Mouse (Mus musculus) thymus, postnatal 25 days (tissue): ENCODE data around the gene Banp.
A peak's percentile ranks its signal among the peaks of the same experiment; 100 is the strongest.

Source experiments
- DNase-seq: peaks from one replicate; pipeline ENCODE4 v3.0.0; 2022

Banp gene

DNA sequence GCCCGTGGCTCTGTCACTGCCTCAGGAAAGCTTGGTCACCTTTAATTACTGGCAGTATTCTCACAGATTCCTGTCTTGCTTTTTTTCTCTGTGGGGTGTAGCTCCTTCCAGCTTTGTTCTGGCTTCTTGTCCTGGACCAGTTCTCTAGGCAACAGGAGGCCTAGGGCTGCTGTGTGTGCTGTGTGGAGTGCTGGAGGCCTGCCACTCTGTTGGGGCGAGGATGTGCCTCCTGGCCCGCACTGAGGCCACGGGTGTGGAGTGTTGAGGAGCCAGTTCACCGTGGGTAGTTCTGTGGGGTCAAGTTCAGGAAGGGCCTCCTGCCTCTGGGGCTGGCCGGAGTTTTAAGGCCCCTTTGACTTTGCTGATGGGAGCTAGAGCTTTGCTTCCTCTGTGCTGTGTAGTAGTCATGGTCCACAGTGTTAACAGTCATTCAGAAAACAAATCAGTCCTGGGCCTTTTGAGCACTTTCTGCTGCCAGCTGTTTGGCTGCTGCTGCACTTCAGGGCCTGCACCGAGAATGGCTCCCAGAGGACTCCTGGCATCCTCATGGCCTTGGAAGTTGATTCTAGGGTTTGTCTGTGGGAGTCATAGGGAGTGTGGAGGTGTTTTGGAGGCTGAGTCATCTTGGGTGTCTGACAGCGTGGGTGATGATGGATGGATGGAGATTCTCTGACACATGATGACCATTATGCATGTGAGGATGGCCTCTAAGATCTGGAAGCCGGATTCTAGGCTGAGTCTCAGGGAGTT, 41.1 kb downstream of the Banp start:
- DNase-seq = no peak

DNA sequence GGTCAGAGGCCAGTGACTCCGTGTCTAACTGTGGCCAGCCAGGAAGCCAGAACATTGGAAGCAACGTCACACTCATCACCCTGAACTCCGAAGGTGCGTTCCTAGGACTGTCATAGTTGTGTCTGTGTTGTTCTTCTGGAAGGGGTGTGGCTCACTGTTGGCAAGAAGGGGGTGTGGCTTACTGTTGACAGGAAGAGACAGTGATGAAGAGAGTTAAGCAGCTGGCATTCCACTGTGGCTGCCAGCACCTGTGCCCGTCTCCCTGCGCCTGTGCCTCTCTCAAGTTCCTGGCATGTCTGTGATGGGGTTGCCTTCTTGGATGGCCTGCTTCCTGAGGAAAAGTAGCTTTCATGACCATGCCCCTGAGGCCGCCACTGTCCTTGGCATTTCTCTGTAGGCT, 42.1 kb downstream of the Banp start:
- DNase-seq = no peak

DNA sequence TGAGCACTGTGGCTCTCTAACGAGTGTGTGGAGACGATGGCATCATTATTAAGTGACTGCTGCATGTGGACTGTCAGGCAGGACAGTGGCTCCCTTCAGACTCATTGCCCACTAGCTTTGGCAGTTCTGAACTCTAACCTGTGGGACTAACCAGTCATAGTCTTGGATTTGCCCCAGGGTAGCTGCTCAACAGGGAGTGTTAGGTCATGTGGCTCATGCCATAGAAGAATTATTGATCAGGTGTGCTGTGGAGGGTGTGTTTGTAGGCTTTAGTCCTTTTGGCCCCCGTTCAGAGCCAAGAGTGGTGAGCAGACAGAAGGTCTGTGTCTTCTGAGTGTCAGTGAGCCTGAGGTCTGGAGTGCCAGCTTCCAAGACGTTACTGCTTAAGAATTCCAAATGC, 43.4 kb downstream of the Banp start:
- no peak for DNase-seq

DNA sequence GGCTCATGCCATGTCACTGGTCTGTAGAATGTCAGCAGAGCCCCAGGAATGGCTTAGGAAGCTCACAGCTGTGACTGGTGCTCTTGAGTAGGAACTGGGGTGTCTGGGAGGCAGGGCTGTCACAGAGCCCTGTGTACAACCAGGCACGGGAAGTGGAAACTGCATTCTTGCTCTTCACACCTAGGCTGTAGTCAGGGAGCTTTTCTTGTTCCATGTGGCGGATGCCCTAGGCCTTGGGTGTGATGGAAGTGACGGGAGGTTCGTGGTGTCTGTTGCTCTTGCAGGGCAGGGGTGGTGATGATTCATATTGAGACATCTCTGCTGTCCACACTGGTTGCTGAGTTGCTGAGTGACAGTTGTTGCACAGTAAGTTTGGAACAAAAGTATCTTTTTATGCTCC, 45.6 kb downstream of the Banp start:
- no peak for DNase-seq

DNA sequence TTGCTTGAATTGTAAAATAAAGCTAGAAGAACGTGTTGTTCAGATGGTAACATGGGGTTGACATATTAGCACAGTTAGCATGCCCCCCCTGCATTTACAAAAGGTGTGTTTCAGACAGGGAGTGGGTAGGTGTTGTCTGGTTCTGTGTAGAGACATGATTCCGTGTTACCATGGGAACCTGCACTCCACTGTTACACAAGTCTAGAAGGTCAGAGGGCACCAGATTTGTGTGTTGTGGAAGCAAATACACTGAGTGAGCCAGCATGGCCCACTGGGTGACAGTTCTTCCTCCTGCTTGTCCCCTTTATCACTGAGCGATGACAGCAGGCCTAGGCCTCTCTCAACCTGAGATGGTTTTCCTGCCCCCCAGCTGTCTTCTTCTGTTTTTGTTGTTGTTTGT, 46.3 kb downstream of the Banp start:
- DNase-seq = no peak

DNA sequence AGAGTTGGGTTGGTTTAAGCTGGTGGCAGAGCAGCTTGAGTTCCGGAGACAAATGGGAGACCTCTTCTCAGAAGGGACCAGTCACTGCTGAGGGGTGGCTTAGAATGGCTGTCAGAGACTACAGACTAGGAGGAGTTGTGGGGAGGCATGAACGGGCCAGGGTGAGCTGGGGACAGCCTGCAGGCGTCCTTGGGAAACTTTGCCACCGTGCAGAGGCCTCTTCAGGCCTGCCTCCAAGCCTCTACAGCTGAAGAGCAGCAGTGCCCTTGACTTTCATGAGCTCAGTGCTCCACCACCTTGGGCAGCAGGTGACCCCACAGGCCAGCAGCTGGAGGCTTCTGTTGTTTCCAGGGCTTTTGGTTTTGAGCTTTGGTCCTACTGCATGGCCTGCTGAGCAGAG, 49.1 kb downstream of the Banp start:
- DNase-seq = no peak

DNA sequence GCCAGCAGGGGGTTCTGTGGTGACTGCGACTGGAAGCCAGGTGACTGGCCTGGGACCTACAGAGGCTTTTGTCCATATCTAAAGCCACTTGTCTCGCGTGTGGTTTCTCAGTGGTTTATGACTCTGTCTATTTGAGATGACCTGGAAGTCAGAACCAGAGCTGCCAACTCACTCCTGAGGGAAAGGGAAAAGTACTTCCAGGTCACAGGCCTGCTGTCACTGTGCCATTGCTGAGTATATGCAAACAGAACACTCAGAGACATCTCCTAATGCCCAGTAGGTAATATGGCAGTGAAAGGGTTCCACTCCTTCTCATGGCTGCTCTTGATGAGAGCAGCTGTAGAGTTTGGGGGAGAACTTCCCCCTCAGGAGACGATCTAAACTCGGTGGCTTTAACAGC, 49.7 kb downstream of the Banp start:
- no peak for DNase-seq

DNA sequence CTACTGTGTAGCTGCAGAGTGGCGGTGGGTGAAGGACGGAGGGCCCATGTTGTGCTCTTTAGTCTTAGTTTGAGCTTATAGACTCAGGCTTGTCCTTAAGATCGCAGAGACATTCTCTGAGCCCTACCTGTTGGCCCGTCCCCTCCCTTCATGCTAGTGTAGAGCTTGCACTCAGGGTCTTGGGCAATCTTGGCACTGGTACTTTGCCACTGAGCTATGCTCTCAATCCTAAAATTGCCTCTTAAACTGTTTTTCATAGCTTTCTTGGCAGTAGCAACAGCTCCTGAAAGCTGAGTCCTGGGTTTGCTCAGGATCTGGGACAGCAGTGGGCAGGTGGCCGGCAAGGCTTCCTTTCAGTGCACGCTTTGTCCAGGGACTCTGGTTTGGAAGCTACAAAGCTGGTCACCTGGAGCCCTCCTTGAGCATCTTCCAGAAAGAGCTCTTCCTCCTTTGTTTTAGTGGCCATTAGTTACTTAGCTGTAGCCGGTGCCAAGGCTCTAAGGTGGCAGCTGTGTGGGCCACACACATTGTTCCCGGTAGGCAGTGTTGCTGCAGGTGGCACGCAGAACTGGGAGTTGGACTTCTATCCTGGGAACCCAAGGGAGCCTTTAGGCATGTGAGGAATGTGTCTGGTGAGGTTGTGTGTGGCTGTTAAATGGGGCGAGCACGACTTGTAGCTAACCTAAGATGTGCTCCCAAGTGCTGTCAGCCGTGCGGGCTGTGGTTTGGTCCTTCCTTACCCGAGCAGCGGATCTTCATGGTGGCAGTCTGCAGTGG, 52.0 kb downstream of the Banp start:
- DNase-seq = no peak

DNA sequence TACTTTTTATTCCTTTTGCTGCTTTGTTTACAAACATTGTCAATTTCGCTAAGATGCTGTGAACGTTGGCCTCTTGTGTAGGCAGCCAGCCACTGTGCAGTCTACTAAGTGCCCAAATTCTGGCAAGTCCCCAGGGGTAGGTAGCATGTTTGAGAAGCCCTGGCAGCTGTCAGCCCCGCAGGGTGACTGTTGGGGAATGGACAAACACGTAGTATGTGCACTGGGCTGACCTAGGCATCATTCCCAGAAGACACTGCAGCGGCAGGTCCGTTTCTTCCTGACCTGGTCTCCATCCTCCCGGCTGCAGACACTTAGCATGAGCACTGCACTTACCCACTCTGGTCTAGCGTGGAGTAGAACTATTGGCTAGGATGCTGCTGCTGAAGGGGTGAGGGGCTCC, 54.1 kb downstream of the Banp start:
- no peak for DNase-seq

DNA sequence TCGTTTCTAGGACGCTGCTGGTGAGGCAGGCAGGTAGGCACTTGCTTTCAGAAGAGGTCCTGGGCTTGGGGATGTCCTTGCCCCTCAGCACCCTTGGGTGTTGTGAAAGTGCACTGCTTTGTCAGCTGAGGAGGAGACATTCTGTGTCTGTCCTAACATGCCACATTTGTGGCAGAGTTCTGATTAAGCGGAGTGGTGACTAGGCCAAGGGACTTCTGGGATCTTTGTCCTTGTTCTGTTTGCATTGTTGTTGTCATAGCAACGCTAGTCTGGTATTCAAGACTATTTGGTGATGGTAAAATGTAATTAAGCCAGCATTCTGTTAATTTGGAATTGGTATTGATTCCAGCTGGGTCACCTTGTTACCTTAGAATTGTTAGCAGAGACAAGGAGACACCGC, 54.6 kb downstream of the Banp start:
- DNase-seq = no peak

DNA sequence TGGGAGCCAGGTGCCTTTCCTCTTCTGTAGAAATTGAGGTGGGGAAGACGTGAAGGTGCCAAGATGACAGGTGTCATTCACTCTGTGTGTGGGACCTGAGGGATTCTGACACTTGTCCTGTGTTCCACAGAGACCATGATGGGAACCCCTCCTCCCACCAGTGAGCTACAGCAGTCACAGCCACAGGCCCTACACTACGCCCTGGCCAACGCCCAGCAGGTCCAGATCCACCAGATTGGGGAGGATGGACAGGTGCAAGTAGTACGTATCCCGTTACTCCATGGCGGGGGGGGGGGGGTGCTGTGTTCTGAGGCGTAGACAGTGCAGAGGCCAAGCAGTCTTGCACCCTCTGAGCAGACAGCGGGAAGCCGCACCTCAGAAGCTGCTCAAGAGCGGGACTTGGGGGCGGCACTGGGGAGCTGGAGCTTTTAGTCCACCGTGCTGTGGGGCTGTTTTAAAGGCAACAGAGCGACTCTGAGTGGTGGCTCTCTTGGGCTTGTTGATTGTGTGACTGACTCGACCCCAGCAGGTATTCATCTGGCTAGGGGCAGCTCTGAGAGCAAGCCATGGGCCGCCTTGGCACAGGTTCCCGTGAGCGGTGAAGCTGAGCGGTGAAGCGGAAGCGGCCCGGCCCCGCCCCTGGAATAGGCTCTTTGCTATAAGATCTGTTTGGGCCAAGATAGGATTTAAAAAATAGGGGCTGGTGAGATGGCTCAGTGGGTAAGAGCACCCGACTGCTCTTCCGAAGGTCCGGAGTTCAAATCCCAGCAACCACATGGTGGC, 56.1 kb downstream of the Banp start:
- DNase-seq = no peak

DNA sequence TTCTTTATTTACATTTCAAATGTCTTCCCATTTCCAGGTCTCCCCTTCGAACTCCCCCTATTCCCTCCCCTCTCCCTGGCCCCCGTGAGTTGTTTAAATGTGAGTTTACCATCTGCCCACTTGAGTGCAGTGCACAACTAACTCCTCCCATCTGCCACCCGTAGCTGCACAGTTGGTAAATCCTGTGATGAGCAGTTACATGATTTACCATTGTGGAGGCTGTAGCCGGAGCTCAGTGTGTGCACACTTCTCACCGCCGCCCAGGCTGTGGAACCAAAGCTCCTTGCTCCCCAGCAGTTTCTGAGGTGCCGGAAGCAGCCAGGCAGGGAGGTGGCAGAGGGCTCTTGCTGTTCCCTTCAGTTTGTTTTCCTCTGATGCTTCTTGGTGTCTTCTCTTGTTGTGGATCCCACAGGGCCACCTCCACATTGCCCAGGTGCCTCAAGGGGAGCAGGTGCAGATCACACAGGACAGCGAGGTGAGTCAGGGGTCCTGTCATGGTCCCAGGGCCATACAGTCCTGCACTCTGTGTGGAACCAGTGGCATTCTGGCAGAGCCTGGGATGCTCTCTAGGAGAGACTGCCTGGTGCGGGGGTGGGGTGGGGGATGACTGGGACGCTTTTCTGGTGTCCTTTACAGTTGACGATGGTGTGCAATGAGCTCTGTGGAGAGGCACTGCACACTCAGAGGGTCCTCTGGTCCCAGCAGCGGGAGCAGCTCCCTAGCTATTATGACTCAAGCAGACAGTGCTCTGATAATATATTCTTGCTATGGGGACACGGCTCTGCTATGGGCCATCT, 57.3 kb downstream of the Banp start:
- DNase-seq = no peak

DNA sequence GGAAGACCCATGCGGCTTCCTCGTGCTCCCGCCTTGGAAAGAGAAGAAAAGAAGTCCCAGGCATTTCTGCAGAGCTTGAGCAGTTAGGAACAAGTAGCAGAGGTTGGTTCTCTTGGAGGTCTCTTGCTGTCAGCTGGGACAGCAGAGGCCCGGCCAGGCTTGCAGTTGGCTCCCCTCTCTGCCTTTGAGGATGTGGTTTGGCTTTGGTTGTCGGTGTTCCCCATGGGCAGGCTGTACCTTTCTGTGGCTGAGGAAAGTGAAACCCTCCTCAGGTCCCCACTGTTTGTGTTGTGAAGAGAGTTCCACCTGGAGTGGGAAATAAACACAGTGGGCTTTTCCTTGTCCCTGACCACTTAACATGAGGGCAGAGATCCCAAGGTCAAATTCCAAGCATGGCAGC, 58.8 kb downstream of the Banp start:
- peak; percentile 6 for DNase-seq

DNA sequence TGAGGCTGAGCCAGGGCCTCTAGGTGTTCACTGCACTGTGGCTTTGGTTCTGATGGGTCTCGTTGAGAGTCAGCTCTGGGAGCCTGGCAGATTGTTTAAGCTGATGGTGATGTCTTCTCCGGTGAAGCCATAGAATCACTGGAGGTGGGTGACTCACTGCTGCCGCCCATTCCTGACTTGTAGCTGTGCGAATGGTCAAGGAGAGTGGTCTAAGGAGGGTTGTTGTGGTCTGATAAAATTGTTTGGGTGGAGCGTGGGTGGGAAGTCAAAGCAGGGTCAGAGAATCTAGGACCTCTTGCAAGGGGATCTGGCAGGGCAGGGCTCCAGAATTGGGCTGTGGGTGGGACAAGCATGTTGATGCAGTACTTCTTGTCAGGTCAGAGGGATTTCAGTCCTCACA, 61.1 kb downstream of the Banp start:
- DNase-seq = no peak

DNA sequence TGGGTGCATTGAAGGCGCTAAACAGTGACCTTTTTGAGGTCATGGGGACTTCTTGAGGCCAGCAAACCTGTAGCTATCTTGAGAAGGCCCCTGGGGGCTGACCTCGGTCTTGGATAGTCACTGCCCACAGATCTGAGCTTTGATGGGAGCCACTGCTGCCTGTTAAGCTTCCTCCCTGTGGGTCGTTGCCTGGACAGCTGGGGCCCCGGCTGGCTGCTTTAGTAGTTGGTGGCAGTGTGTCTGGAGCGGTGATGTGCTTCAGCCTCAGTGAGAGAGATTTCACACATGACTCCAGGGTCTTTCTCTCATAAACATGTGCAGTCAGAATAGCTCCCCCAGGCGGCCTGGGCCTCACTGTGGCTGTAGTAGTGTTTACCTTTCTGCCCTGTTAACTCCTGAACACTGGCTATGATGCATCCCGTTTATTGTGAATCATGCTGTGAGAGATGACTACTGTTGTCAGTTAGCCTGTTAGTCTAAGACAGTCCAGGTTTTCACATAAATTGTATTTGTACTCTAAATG, 61.6 kb downstream of the Banp start:
- no peak for DNase-seq

DNA sequence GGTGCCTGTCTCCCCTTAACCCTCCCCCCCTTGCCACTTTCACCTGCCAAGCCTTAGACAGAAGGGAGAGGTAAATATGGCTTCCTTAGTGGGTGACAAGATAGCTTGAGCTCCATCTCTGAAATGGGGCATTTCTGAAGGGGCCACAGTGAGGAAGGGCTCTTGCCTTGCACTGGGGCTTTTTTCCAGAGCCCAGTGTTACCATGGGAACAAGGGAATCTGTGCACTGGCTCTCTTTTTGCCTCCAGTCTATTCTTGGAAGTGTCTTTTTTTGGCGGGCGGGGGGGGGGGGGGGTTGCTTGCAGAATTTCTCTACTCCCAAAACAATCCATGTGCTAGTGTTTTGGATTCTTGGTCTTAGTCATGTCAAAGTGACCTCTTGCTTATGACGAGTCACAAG, 65.1 kb downstream of the Banp start:
- no peak for DNase-seq

DNA sequence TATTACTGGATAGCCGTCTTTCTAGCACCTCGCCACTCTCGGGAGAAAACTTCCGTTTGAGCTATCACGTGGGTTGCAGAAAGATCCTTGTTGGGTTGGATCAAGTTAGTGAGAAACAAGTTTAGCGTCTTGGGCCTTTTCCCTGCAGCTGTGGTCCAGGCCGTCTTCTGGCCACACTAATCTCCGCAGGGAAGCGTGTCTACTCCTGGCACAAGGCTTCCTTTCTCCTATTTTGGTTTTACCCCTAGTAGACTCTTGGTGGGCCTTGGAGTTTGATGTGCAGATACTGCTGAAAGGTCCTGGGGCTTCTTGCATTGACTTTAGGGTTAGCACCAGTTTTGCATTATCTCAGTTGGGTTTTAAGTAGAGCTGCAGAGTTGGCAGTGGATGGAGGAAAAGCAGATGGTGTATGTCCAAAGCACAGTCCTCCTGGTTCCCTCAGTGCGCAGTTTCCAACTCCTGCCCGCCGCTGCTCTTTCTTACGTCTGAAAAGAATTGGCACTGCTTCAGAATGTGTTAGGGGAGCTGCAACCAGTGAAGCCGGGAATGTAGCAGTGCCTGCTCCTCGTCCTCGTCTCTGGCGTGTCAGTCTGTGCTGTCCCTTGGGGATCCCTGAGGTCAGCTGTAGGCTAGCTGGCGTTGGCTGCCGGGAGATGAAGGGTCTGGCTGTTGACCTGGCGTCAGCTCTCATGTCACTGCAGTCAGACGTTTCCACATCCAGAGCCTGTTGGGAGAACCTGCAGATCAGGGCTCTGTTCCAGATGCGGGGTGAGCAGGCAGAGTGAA, 68.7 kb downstream of the Banp start:
- no peak for DNase-seq

DNA sequence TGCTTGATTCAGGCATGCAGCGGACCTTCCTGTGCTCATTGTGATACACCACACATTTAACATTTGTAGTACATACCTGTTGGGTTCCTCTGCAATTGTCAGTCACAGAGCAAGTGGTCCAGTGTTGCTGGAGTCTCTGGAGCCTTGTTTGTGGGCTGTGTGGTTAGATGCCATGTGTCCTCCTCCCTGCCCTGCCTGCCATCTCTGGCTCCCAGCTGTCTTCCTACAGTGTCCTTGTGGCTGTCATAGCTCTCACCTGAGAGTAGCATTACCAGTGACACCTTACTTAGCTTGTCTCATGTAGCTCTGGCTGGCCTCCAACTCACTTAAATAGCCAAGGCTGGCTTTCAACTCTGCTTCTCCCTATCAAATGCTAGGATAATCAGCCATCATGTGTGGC, 69.6 kb downstream of the Banp start:
- DNase-seq = no peak

DNA sequence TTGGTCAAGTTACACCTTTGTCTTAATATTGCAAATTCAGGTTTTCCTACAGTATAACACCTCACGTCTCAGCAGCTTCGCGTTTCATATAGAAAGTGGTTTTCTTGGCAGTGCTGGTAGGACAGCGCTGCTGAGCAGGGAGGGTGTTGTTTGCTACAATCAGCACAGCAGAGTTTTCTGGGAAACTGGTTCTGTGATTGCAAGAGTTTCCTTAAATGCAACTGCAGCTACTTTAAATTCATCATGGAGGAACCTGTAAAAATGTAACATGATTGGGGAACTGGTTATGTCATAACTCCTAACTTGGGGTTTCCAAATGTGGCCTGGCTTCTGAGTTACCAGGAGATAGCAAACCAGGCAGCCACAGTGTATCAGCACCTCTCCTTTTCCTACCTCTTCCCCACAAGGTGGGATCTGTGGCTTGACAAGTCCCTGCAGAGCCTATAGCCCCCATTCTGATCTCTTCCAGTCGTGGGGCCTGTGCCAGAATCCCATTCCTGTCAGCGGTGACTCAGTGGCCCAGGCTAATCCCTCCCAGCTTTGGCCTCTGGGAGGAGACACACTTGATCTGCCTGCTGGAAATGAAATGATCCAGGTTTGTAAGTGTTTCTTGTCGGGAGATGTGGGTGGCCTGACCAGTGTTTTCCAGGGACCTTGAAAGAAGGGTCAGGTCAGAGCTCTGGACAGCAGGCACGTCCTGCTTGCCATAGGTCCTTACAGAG, 70.7 kb downstream of the Banp start:
- DNase-seq = no peak

DNA sequence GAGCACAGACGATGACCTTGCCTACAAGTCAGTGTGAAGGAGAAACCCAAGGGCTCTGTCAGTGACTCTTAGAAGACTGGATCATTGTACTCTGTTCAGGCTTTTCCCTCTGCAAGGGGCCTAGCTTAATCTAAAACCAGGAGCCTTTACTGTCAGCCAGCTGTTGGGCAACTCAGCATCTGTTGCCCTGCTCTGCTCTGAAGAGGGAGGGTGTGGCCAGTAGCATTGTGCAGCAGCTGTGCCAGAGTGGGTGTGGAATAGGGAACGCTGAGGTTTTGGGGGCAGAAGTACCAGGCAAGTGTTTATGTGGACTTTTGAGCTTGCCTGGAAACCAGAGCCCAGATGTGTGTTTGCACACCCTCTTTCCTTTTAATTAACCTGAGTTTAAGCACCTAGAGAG, 72.2 kb downstream of the Banp start:
- no peak for DNase-seq

DNA sequence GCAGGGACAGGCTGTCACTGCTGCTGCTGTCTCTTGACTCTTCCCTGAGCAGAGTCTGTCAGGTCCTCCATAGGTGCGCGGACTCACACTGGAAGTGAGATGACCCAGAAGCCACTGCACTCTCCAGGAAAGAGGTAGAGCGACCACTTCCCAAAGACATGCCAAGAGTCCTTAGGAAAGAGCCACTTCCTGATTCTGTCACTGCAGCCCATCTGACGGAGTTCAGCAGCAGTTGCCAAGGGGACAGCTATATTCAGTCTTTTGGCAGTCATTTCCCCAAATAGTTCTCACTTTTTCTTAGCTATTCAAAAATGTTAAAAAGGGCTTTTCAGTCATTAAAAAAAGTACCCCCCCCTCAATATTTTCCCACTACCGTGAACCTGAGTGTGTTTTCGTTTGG, 72.7 kb downstream of the Banp start:
- DNase-seq = no peak
